Mouse (Mus musculus): ENCODE measurements at regions not wholly inside any gene's neighbourhood (a gene's known extent, or its start where the extent isn't known, plus 50 kb on each side); places are given as distances from the start of the nearest gene placed in this dataset.
"Not testable (repeated sequence)": the region's sequence is repeated elsewhere in the genome, so short reads cannot be mapped to it uniquely, and the experiment has no call there.

DNA sequence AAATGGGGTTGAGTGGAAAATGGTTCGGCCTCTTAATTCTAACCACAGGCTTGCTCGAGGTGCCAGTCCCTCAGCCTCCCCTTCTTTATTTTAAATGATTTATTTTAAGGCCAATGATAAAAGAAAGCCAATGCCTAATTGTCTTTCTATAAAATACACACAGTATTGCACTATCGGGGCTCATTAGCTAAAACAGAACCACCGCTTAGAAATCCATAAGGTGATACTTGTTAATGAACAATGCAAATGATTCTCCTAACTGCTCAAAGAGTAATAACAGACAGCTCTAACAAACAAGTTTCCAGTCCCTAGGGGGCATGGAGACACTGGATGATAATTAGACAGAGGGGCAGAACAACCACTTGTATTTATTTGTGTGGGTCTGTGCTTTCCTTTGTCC is 58.8 kb downstream of the Emx2 start:
- DNase-seq (ENCODE audit: low spot score), result no peak

DNA sequence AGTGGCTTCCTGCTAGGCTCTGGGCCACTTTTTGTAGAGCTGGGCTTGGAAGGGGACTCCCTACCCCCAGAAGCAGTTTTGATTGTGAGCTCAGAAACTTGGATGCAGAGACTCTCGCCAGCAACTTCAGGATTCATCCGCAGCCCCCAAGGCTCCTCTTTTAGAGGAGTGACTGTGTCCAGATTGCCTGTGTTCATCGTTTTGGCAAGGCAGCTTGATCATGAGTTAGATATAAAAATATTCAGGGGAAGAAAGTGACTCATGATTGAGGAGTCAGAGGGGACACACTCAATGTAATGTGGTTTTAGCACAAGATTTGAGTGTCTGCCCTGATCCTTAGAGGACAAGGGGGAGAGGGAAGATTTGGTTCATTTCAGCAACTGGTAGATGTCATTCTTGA is 61.0 kb downstream of the Emx2 start:
- DNase-seq (ENCODE audit: low spot score), result no peak

DNA sequence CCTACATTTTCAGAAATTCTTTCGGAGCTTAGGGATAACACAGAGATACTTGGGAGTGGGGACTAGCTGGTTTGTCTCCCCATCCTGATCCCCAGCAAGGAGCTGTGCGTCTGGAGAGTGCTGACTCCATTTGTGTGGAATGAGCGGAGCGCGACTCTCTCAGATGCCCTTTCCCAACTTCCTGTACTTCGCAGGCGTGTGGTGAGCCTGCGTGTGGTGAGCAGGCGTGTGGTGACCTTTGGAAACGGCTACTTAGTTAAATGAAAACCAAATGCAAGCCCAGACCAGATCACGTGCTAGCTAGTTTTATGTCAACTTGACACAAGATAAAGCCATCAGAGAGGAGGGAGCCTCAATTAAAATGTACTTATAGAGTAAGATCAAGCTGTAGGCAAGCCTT is 64.0 kb downstream of the Emx2 start:
- DNase-seq (ENCODE audit: low spot score), result peak; percentile 59

DNA sequence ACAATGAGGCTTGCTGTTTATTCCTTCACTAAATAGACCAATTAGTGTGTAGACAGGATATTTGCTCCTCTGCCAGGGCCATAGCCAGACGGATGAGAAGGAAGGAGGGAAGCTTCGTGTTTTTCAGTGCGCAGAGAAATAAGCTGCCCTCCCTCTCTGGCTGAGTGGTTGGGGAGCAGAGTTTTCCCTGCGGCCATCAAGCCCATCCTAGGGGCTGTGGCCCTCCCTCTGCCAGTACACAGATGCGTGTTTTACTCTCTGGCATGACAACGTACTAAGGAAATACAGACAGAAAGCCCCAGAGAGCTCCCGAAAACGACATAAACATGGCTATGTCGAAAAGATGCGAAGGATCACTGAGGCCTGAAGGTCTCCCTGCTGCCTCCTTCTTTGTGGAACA is 65.2 kb downstream of the Emx2 start:
- DNase-seq (ENCODE audit: low spot score), result no peak

DNA sequence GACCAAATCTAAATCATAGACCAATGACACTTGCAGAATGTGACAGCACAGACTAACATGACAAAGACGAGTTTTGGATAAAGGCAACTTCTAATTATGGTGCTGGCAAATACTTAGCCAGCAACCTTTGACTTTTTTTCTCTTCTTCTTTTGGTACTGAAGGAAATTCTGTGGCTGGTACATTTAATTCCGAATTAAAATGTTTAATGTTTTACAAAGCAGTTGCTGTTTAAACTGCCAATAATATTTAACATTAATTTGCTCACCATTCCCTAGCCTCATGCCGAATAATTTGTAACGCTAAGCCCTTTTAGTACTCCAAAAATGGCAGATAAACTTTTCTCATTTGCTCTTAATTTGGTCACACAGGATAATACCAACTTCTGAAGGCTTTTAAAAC is 105.9 kb downstream of the Emx2 start:
- DNase-seq (ENCODE audit: low spot score), result no peak

DNA sequence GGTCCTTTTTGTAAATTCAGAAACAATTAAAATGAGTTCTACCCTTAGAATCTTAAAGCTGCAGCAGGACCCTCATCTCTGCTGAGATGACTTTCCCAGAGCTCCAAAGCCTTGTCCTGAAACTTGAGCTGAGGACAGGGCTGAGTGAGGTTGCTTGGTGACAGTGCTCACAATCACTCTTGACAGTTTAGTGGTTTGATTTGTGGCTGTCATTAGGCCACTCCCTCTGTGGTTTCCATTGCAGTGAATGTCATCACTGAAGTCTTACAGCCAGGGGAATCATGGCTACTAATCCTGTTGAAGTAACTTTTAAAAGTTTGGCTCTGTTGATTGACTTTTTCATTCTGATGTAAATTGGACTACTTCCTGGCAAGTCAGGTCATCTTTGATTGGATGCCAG is 110.7 kb downstream of the Emx2 start:
- DNase-seq (ENCODE audit: low spot score), result no peak

DNA sequence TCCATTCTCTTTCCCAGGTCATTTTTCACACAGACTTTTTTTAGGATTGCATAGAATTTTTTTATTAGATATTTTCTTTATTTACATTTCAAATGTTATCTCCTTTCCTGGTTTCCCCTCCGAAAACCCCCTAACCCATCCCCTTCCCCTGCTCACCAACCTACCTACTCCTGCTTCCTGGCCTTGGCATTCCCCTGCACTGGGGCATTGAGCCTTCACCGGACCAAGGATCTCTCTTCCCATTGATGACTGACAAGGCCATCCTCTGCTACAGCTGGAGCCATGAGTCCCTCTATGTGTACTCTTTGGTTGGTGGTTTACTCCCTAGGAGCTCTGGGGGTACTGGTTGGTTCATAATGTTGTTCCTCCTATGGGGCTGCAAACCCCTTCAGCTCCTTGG is 111.4 kb downstream of the Emx2 start:
- not testable (repeated sequence) for DNase-seq (ENCODE audit: low spot score)

DNA sequence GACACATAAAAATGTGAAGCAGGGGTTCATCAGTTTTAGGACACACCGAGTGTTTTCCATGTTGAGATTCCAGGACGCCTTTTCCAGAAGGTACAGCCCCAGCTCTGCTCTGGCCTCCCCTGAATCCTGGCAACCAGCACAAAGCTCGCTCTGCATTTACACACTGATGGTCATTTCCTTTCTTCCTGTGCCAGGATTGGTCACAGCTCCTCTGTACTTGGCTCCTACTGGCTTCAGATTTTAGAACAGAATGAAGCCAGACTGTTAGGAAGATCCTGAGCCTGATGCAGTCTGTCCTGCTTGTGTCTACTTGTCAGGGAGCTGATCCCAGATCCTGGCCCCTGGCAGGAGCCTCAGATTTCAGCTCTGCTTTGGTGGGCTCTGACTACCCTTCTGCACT is 116.2 kb downstream of the Emx2 start:
- DNase-seq (ENCODE audit: low spot score), result no peak

DNA sequence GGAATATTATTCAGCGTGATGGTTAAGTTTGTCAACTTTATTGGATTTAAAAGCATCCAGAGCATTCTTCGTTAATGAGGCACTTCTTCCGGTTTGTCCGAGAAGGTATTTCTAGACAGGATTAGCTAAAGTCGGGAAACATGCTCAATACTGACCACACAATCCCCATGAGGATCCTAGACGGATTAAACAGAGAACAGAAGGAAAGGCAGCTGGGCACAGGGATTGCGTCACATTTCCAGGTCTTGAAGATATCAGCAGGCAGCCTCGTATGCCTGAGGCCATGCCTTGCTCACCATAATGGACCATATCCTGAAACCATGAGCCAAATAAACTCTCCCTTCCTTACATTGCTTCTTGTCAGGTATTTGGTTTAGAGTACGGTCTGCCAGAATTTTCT is 119.7 kb downstream of the Emx2 start:
- DNase-seq (ENCODE audit: low spot score), result no peak

DNA sequence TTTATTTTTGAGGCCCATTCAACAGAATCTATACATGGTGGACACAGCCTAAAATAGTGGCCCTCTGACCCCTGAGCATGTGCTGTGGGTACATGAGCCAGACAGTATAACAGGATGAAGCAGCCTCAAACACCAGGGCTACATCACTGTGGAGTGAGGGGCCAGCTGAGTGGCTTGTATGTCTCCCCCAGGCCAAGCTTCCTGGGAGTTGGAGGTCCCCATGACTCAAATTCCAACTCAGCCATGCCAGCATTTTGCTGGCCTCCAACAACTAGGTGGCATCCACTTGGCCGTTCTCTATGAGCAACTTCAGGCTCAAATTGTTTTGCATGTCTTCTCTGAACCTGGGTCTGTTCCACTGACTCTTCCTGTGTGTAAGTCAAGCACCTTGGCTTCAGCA is 121.5 kb downstream of the Emx2 start:
- no peak for DNase-seq (ENCODE audit: low spot score)

DNA sequence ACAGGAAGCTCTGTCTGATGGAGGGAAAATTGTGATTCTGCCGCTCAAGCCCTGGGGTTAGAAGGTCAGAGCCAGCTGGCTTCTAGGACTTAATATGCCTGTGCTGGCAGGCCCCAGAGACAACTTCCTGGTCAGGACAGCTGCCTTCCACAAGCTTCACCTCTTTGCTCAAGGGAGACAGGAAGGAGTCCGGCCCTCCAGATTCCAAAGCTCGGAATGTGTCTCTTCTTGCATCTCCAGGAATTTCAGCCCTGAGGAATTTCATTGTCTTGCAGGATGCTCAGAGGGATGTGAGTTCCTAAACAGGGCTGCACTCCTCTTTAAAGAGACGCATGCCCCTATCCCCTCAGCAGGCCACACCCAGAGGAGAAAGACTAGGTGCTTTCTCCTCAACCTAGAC is 127.7 kb downstream of the Emx2 start:
- peak; percentile 15 for DNase-seq (ENCODE audit: low spot score)

DNA sequence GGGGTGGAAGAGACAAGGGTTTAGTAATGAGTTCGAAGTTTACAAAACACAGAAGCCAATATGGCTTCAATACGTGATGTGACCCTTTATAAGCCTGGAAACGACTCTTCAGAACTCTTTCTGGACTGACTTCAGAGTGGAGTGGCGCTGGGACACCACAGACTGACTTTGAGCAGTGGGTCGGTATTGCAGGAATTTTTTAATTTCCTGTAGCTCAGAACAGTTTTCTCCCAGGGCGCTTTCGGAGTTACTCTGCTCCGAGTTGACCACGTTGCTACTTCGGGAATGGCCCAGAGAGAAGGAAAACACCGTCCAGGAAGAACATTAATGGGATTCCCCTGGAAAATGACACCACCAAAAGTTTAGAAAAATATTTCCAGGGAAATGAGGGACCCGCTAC is 129.1 kb downstream of the Emx2 start:
- DNase-seq (ENCODE audit: low spot score), result no peak

DNA sequence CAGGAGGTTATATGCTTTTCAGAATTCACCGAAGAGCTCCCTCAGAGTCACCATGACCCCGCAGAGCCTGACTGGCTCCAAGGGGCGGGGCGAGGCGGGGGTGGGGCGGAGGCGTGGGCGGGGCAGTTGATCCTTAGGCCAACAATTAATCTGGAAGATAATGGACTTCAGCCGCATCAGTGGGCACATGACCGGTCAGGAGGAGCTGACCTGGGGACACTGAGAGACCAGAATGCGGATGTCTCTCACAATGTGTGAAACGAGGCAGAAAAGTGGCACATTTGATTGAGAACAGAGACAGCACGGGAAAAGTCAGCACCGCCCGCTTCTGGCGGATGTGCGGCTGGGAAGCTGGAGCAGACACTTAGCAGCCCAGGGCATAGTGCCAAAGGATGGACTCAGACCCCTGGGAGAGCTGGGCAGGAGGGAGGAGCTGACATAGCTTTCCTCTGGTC is 129.9 kb downstream of the Emx2 start:
- peak; percentile 68 for DNase-seq (ENCODE audit: low spot score)

DNA sequence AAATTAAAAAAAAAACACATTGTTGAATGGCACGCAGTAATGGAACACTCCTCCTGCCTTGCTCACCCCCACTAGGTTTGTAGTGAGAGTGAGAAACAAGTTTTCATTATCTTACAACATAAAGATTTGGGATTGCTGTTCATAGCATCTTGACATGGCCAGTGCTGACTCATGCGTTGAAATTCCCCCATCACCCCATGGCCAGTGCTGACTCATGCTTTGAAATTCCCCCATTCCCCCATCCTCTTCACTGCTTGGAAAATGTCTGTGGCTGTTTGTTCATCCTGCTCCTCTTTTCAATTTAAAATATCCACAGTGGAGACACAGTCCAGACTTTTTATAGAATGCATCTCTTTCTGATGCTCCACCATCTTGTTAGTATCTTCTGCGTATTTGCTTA is 131.8 kb downstream of the Emx2 start:
- no peak for DNase-seq (ENCODE audit: low spot score)

DNA sequence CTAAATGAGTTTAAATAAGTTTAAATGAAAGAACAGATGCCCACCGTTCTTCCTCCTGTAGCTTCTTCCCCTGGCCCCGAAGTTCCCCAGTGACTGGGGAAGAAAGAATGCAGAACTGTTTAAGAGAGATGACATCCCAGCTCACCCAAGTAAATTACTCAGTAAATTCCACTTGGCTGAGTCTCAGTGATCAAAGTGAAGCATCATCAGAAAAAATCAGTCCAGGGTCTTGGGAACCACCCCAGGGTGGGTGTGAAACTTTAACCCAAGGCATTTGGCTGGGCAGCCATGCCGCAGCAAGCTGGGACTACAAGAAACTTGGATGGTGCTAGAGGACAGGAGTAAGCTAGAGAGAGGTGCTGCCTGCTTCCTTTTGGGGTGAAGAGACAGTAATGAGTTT is 133.9 kb downstream of the Emx2 start:
- DNase-seq (ENCODE audit: low spot score), result no peak

DNA sequence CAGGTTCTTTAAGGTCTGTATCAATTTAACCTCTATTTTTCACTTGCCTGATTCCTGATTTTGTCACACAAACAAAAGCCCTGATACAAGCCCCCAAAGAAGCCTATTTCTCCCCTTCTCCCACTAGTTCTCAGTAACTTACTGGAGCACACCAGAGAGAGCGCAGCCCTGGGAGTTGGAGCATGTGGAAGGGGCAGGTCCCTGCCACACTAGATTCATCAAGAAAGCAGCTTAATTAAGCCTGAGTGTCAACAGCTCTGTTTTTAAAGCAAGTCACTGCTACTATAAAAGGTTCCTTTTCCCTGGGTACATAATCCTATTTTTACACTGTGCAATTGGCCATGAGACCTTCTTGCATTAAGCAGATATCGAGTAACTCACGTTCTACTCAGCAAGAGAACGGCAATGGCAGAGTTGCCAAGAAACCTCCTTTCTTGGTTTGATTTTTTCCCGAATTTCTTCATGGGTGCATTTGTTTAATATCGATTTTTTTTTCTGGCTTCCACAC is 166.2 kb downstream of the Emx2 start:
- no peak for DNase-seq (ENCODE audit: low spot score)

DNA sequence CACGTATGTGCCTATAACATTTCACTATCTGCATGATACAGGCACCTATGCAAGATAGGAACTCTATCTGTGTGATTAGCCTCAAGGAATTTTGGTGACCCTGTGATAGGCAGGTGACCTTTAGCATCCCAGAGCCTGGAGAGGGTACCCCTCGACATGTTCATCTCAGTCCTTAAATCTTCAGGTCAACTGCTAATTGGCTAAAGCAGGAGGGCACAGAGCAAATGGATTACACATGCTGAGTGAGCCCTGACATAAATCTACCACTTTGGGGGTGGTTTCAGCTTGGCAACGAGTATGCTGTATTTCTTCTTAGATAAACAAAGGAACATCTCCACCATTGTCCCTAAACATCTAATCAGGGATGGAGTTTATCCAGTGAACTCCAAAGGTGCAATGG is 169.5 kb downstream of the Emx2 start:
- no peak for DNase-seq (ENCODE audit: low spot score)

DNA sequence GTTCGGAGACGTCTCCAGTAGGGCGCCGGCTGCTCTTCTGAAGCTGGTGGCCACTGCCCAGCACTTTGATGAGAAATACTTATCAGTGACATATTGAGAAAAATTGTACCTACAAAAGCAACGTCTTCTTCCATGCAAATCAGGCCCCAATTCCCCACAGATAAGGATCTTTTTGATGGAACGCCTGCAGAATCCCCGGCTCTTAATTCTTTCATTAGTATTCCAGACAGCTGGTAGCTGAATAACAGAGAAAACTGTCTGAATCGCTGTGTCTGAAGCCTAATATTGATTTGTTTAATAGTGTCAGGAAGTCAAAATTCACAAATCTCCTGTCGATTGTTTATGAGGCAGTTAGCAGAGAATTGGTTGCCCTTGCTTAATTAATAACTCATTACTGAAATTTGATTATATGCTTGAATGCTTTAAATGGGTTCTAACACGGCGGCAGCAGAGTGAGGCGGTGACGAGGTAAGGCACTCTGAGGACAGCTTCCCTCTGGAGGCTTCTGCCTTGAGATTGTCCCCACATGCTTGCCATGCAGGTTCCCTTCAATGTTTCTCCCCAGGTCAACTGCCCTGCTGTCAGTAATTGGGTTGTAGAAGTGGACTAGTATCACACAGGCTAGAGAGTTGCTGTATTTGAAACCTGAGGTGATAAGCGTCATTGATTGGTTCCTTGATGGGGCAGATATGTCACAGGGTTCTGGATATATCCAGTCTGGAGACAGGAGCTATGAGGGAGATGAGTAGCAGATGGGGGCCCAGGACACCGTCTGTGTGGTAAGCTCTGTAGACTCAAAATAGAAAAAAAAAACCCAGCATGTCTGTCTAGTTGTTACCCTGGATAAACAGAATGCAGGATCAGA is 170.4 kb downstream of the Emx2 start:
- no peak for DNase-seq (ENCODE audit: low spot score)

DNA sequence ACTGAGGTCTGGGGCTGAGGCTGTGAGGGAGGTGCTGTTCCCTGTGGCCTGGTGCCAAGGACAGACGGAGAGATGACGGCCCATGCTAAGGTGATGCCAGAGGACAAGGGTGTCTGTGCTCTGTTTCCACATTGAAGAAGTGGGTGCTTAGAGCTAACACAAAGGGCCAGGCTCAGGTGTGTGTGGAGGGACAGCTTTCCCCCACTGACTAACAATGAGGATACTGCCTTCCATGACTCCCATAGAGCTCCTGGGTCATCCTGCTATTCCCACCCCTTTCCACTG is 170.9 kb downstream of the Emx2 start:
- no peak for DNase-seq (ENCODE audit: low spot score)

DNA sequence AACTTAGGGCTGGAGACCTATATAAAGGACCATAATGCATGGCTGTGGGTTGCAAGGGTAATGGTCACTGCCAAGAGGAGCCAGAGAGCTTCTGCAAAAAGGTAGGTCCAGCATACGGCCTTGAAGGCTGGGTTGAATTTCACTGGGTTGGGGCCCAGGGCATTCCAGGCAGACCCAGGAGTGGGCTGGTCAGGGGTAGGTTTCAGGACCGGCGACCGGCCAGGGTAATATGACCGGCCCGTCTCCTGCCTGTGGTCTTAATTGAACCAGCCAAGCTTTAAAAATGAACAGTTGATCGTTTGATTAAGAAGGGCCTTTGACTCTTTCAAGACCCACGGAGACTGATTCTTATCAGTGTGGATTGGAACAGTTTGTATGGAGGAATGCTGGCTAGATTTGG is 171.9 kb downstream of the Emx2 start:
- DNase-seq (ENCODE audit: low spot score), result no peak

DNA sequence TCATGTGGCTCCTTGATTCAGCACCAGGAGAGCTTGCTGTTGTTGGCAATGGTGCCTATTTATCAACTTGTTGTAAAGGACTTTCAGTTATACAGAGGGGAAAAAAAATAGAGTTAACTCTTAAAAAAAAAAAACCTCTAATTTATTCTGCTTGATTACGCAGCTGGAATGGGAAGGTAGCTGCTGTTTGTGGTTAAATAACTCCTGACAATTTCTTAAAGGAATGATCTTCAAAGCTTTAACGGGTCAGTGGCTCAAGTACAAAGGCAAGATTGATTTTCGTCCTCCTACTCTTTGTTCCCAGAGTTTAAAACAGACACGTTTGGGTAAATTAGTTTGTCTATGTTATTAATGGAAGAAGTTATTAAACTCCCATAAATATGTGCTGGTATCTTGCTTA is 172.5 kb downstream of the Emx2 start:
- no peak for DNase-seq (ENCODE audit: low spot score)

DNA sequence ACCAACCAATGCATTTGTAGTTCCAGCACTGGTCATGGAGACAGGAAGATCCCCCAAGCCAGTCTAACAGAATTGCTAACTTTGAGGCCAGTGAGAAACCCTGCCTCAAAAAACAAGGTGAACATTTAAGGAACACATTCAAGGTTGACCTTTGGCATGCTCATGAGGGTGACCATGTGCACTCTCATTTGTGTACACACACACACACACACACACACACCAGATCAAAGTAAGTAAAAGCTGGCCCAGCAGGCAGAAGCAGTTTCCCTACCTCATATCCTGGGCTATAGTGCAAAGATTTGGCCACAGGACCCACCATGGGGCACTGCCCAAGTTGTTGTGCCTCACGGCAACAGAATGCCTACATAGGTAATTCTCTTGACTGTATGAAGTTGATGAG is 173.4 kb downstream of the Emx2 start:
- no peak for DNase-seq (ENCODE audit: low spot score)

DNA sequence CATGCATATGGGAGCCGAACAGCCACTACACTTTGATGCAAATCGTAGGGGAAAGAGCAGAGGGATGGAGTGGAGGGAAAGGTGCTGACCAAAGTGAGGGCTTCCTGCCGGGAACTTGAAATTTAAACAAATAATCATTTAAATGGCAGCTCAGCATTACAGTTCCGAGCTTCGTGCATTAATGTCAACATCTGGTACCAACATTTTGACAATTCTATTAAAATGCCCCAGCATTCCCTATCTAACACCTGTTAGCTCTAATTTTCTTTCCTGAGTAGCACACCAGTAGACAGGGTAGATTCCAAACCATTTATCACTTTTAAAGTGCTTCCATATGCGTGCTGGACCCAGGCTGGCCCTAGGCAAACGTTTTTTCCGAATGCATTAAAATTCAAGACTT is 178.1 kb downstream of the Emx2 start:
- no peak for DNase-seq (ENCODE audit: low spot score)

DNA sequence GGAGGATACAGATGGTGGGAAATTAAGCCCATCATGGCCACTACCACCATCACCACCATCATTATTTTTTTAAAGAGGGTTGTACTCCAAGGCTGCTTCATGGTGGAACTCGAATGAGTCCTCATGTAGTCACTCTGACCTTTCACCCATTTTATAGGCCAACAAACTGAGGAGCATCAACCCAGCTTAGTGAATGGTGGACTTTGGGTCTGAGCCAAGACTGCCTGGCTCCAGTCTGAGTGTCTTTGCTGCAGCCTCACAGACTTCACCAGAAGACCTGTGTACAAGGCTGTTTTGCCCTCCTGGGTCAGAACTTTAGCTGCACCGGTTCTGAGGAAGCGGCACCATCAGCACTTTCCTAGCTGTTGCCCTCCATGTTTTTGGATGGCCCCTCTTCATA is 184.4 kb downstream of the Emx2 start:
- no peak for DNase-seq (ENCODE audit: low spot score)
